Mouse (Mus musculus): ENCODE measurements around the gene Gns.

DNA sequence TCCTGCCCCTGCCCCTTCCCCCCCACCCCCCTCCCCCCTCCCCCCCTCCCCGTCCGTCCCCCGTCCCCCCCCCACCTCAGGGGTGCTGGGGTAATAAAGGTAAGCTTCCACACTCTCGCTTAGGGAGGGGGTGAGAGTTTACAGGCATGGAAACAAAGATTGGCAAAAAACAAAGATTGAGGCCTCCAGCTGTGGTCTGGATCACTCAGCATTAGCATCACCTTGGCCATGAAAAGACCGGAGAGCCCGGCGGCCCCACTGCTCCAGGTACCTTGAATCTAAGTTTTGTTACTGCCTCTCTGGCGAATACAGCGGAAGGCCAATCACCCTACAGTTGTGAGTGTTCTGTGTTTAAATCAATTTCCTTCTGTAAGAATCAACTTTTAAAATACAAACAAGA, 39.1 kb downstream of the Gns start:
- no peak for TF ChIP-seq CTCF (IDR thresholded peaks at IDR 0.05; ENCODE audit: control insufficient read depth, insufficient read depth, low read length)
- no peak for TF ChIP-seq POLR2A (IDR thresholded peaks at IDR 0.05; ENCODE audit: borderline replicate concordance, control insufficient read depth, low read depth, low read length)
